8 mouse cellular contexts compared by ENCODE assay signal in the genomic region with DNA sequence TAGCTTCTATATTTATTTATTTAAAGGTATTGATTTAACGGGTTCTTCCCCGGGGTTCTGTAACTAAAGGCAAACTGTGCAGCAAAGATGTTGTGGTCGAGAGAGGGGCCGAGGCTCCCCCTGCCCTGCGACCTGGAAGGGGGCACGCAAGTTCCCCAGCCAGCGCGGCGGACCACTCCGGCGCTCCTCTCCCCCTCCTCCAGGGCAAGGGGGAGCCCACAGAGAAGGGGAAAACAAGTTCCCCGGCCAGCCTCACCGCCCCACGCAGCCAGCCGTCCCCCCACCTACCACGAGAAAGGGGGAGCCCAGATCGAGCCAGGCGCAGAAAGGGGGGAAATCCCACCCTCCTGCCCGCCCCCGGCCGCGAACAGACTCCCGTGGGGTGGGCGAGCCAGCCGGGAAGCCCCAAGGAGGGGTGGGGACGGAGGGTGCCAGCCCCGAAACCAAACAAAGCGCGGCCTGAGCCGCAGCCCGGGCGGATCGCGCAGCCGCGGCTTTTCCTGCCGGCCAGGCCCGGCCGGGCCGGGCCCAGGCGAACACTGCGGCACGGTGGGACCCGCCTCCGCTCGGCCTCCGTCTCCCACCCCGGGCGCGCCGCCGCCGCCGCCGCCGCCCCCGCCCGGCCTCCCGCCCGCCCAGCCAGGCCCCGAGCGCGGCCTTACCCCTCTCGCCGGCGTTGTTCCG. TPM values are rescaled to one million over a fixed set of nuclear protein-coding genes. Genes with fewer than 3 reads are reported as not detected.
DNase-seq lines count a peak whose midpoint lies in the region; ATAC-seq and TF ChIP-seq lines count a peak whose summit lies in the region.

No protein-coding gene starts in this region.

- H3ac ChIP-seq in myocyte (ENCODE audit: control insufficient read depth, insufficient read length), result peak overlapping the region; percentile 99

- H3K9me3 ChIP-seq in embryonic facial prominence, embryonic 13.5 days, result no peaks in the 10 kb centered on the region
- no peaks in the 10 kb centered on the region for H3K9me3 ChIP-seq in heart, embryonic 11.5 days (replicated peaks; ENCODE audit: control insufficient read depth, low read length)
- H3K9me3 ChIP-seq in kidney, embryonic 15.5 days (replicated peaks), result no peaks in the 10 kb centered on the region
- no peaks in the 10 kb centered on the region for H3K9me3 ChIP-seq in stomach, embryonic 15.5 days

- H3K4me1 ChIP-seq in embryonic facial prominence, embryonic 13.5 days, result peaks cover 20% of the 10 kb centered on the region
- peaks cover 6% of the 10 kb centered on the region for H3K4me1 ChIP-seq in heart, embryonic 11.5 days (ENCODE audit: control insufficient read depth, insufficient read depth, low read length)
- peaks cover 8% of the 10 kb centered on the region for H3K4me1 ChIP-seq in kidney, embryonic 15.5 days
- peaks cover 2% of the 10 kb centered on the region; the same call in 1 of the 2 replicates for H3K4me1 ChIP-seq in liver, adult 2 months (ENCODE audit: control insufficient read depth, insufficient read depth, low read length)
- H3K4me1 ChIP-seq in stomach, embryonic 15.5 days, result peaks cover 6% of the 10 kb centered on the region; the same call in 1 of the 2 replicates

- WGBS in embryonic facial prominence, embryonic 13.5 days, result 0% methylated on average over 51 of the region's 67 CpGs
- under 1% methylated on average over 30 of the region's 67 CpGs for WGBS in heart, embryonic 11.5 days (ENCODE audit: insufficient replicate concordance)
- under 1% methylated on average over 59 of the region's 67 CpGs for WGBS in kidney, embryonic 15.5 days
- WGBS in liver, adult 2 months, result 2% methylated on average over 44 of the region's 67 CpGs
- WGBS in stomach, embryonic 15.5 days, result under 1% methylated on average over 49 of the region's 67 CpGs

- peak overlapping the region; percentile 100 for H3K9ac ChIP-seq in embryonic facial prominence, embryonic 13.5 days
- H3K9ac ChIP-seq in heart, embryonic 11.5 days (ENCODE audit: low read depth, low read length), result peak overlapping the region; percentile 99
- peak overlapping the region; percentile 100 for H3K9ac ChIP-seq in kidney, embryonic 15.5 days
- peak overlapping the region; percentile 97 for H3K9ac ChIP-seq in liver, adult 2 months (ENCODE audit: low read depth, low read length)
- peak overlapping the region; percentile 97 for H3K9ac ChIP-seq in stomach, embryonic 15.5 days

- H3K79me2 ChIP-seq in liver, adult 2 months (ENCODE audit: control insufficient read depth, insufficient read depth, low read length), result peaks cover 19% of the 10 kb centered on the region
- peaks cover 68% of the 10 kb centered on the region for H3K79me2 ChIP-seq in myocyte (ENCODE audit: control insufficient read depth, insufficient read depth)

- peak; percentile 88 to 89 for DNase-seq in B cell, adult 2 months
- peak; percentile 69 for DNase-seq in adrenal gland, postnatal 25 days
- DNase-seq in liver, adult 2 months (ENCODE audit: extremely low read depth, low read depth, low spot score), result peak; percentile 17

- no peak for TF ChIP-seq CTCF in liver, adult 2 months (IDR thresholded peaks at IDR 0.05; ENCODE audit: low read depth, low read length)

- no peaks in the 10 kb centered on the region for H3K36me3 ChIP-seq in embryonic facial prominence, embryonic 13.5 days
- H3K36me3 ChIP-seq in heart, embryonic 11.5 days (ENCODE audit: control insufficient read depth, insufficient read depth, low read length), result no peaks in the 10 kb centered on the region
- 0 out of 2 replicates have a peak, but pooled peaks cover 2% of the 10 kb centered on the region for H3K36me3 ChIP-seq in kidney, embryonic 15.5 days
- no peaks in the 10 kb centered on the region for H3K36me3 ChIP-seq in liver, adult 2 months (ENCODE audit: control insufficient read depth, insufficient read depth, low read length)
- no peaks in the 10 kb centered on the region for H3K36me3 ChIP-seq in myocyte (ENCODE audit: control insufficient read depth, insufficient read depth)
- no peaks in the 10 kb centered on the region for H3K36me3 ChIP-seq in stomach, embryonic 15.5 days

- H3K27me3 ChIP-seq in embryonic facial prominence, embryonic 13.5 days, result no peaks in the 10 kb centered on the region
- no peaks in the 10 kb centered on the region for H3K27me3 ChIP-seq in heart, embryonic 11.5 days (ENCODE audit: control insufficient read depth, insufficient read depth, low read length)
- H3K27me3 ChIP-seq in kidney, embryonic 15.5 days, result no peaks in the 10 kb centered on the region
- H3K27me3 ChIP-seq in liver, adult 2 months (ENCODE audit: control insufficient read depth, insufficient read depth, low read length), result no peaks in the 10 kb centered on the region
- no peaks in the 10 kb centered on the region for H3K27me3 ChIP-seq in myocyte (ENCODE audit: control insufficient read depth, insufficient read depth, insufficient read length)
- no peaks in the 10 kb centered on the region for H3K27me3 ChIP-seq in stomach, embryonic 15.5 days (replicated peaks)

- peak overlapping the region; percentile 71 for H3K4me2 ChIP-seq in embryonic facial prominence, embryonic 13.5 days
- peak overlapping the region; percentile 77 for H3K4me2 ChIP-seq in heart, embryonic 11.5 days
- peak overlapping the region; percentile 65 for H3K4me2 ChIP-seq in kidney, embryonic 15.5 days
- H3K4me2 ChIP-seq in myocyte (ENCODE audit: low read depth), result peak overlapping the region; percentile 97
- peak overlapping the region; percentile 68 for H3K4me2 ChIP-seq in stomach, embryonic 15.5 days

- TF ChIP-seq POLR2A in liver, adult 2 months (IDR thresholded peaks at IDR 0.05; ENCODE audit: extremely low read depth, insufficient read depth, low read length), result no peak
- TF ChIP-seq POLR2A in myocyte (IDR thresholded peaks at IDR 0.05; ENCODE audit: insufficient read length, low read depth), result no peak

- ATAC-seq in embryonic facial prominence, embryonic 13.5 days (ENCODE audit: insufficient number of reproducible peaks, insufficient read depth, low FRiP score, low TSS enrichment, low read depth), result peak; percentile 17; the same call in 1 of the 2 replicates
- peak; percentile 28; the same call in 1 of the 2 replicates for ATAC-seq in heart, embryonic 11.5 days (replicated peaks; ENCODE audit: insufficient number of reproducible peaks, low FRiP score, low TSS enrichment)
- peak; percentile 37 for ATAC-seq in kidney, embryonic 15.5 days (replicated peaks; ENCODE audit: low FRiP score)
- peak; percentile 16; the same call in 1 of the 2 replicates for ATAC-seq in stomach, embryonic 15.5 days (ENCODE audit: insufficient read depth, low FRiP score, low read depth)

- H3K4me3 ChIP-seq in embryonic facial prominence, embryonic 13.5 days, result peak overlapping the region; percentile 95
- peak overlapping the region; percentile 99 for H3K4me3 ChIP-seq in heart, embryonic 11.5 days (ENCODE audit: low read depth, low read length)
- H3K4me3 ChIP-seq in kidney, embryonic 15.5 days (replicated peaks), result peak overlapping the region; percentile 99
- H3K4me3 ChIP-seq in liver, adult 2 months (ENCODE audit: insufficient read depth, low read depth, low read length), result peak overlapping the region; percentile 77
- H3K4me3 ChIP-seq in myocyte, result peak overlapping the region; percentile 90
- peak overlapping the region; percentile 78 for H3K4me3 ChIP-seq in stomach, embryonic 15.5 days (replicated peaks)

- peak overlapping the region; percentile 100 for H3K27ac ChIP-seq in embryonic facial prominence, embryonic 13.5 days
- peak overlapping the region; percentile 99 for H3K27ac ChIP-seq in heart, embryonic 11.5 days (ENCODE audit: low read depth, low read length)
- peak overlapping the region; percentile 100 for H3K27ac ChIP-seq in kidney, embryonic 15.5 days
- H3K27ac ChIP-seq in liver, adult 2 months (replicated peaks; ENCODE audit: insufficient read depth, low read depth, low read length), result peak overlapping the region; percentile 42
- peak overlapping the region; percentile 100 for H3K27ac ChIP-seq in stomach, embryonic 15.5 days

TF ChIP-seq in myocyte, 11 proteins besides CTCF, POLR2A, EP300 and RAD21:
- no peak for TF ChIP-seq CEBPB (IDR thresholded peaks at IDR 0.05; ENCODE audit: insufficient read depth, poor library complexity, severe bottlenecking)
- no peak for TF ChIP-seq TCF3 (IDR thresholded peaks at IDR 0.05; ENCODE audit: insufficient read length, low read depth)
- TF ChIP-seq SRF (IDR thresholded peaks at IDR 0.05; ENCODE audit: control insufficient read depth, insufficient read length, low read depth), result no peak

RNA-seq across cellular contexts. Expression of a gene that starts 0.6 kb away (rescaled TPM):
- 58.9 and 65.5 TPM in 2 replicates for total RNA-seq in adrenal gland, postnatal 25 days (2021)
- polyA plus RNA-seq in embryonic facial prominence, embryonic 13.5 days (2015; fragmentation: Nextera tagmentation; extraction: Ambion mirVana), result 19.4 and 23.1 TPM in 2 replicates
- 17.3 and 17.7 TPM in 2 replicates for polyA plus RNA-seq in heart, embryonic 11.5 days (2014; fragmentation: Nextera tagmentation; extraction: Ambion mirVana)
- 15.9 and 16.4 TPM in 2 replicates for polyA plus RNA-seq in kidney, embryonic 15.5 days (2015; fragmentation: Nextera tagmentation; extraction: Ambion mirVana)
- 16.7 and 17.1 TPM in 2 replicates for total RNA-seq in liver, adult 2 months (2014; rRNA removed)
- polyA plus RNA-seq in liver, adult 2 months (2012; rRNA removed), result 5.1 and 5.9 TPM in 2 replicates
- 15.4 TPM for polyA plus RNA-seq in myocyte (2012; fragmentation: generic; extraction: Trizol)
- polyA plus RNA-seq in stomach, embryonic 15.5 days (2015; fragmentation: Nextera tagmentation; extraction: Ambion mirVana), result 15.2 and 16.3 TPM in 2 replicates

Comparison
In these comparisons a context has a peak if more than half of its experiments do, and no peak if none do; other contexts are left out.
1. Peak in every context shown above with its lines: DNase-seq, ATAC-seq, H3K4me3 ChIP-seq and H3K27ac ChIP-seq.
2. DNase-seq: peak in every context shown above with its lines; median percentile 88 in B cell, adult 2 months; 69 in adrenal gland, postnatal 25 days; 17 in liver, adult 2 months.
3. H3K27ac ChIP-seq: peak in every context shown above with its lines; median percentile 100 in embryonic facial prominence, embryonic 13.5 days; 100 in kidney, embryonic 15.5 days; 100 in stomach, embryonic 15.5 days; 99 in heart, embryonic 11.5 days; 42 in liver, adult 2 months.